Mouse (Mus musculus): ENCODE data around the gene Ugt1a1. TPM values are rescaled to one million over a fixed set of nuclear protein-coding genes. Genes with fewer than 3 reads are reported as not detected.

The Ugt1a1 gene
- polyA plus RNA-seq, 1 experiment from 2014 or later, result not detected

DNA sequence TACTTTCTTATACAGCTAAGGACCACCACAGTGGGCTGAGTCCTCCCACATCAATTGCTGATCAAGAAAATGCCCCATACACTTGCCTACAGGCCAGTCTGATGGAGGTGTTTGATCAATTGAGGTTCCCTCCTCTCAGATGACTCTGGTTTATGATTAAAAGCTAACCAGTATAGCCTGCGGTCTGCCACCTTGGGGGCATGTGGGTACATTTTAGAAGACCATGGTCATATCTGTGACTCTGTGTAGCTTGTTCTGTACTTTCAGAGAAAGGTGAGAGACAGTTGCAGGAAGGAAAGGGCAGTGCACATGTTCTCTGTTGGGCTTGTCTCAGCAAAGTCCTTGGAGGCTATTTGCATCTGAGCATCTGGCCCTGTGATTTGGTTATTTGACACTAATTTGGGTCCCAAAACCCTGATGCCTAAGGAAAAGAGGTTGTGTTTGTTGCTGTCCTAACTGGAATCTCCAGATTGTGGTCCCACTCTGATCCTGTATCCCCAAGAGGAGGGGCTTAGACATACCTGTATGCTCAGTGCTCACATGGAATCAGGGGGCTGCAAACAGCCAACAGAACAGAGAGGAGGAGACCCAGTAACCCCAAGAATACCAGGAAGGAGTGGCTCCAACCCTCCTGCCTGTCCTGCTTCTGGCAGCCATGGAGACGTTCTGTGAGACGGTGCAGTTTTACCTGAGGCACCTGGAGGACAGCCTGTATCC, 21.1 kb downstream of the Ugt1a1 start:
- Histone ChIP-seq H3K4me3 (ENCODE audit: low read depth, low read length) (no peak overlapping the region), H3K27ac (replicated peaks; ENCODE audit: low read depth, low read length) (no peak overlapping the region), H3K4me1 (ENCODE audit: control insufficient read depth, insufficient read depth, low read length) (no peaks in the 10 kb centered on the region), H3K9ac (replicated peaks; ENCODE audit: low read length) (no peak overlapping the region), H3K27me3 (ENCODE audit: control insufficient read depth, insufficient read depth, low read length) (no peaks in the 10 kb centered on the region), H3K36me3 (replicated peaks; ENCODE audit: control insufficient read depth, insufficient read depth, low read depth, low read length) (no peaks in the 10 kb centered on the region), H3K9me3 (replicated peaks; ENCODE audit: control insufficient read depth, low read length) (peaks cover 91% of the 10 kb centered on the region), H3K4me2 (ENCODE audit: low read depth, low read length) (no peak overlapping the region)
- WGBS, result 56% methylated on average over 3 of the region's 3 CpGs
- ATAC-seq (replicated peaks; ENCODE audit: insufficient number of reproducible peaks, low FRiP score, low TSS enrichment, low read depth) (no peak), DNase-seq (ENCODE audit: low spot score) (no peak)

DNA sequence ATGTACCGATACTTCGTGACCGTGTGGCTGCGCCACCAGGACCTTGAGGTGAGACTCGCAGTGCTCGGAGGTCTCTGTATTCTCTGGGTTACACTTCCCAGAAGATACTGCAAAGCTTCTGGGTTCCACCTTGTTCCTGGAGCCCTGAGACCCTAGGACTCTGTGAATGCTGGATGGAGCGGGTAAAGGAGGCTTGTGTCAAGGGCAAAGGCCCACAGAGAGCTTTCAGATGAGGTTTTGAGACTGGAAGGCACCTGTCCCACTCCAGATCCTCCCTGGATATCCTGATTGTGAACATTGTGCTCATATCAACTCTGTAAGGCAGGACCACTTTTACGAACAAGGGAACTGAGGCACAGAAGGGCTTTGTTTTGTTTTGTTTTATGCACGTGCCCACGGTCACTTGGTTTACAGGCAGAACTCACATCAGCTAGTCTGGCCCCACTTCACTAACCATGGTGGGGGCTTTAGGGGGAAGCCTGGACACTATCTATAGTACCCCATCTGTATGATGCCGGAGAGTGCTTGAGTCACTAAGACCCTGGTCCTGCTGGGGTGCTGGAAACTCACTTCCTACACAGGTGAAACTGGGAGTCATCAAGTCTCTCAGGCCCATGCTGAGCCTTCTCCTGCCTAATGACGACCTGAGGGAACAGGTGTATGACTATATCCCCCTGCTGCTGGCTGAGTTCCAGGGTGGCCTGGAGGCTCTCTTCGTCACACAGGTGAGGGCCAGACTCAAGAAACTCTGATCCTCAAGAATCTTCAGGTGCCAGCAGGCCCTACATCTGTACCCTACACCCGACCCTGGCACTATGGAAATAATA, 21.9 kb downstream of the Ugt1a1 start:
- H3K27me3 ChIP-seq (ENCODE audit: control insufficient read depth, insufficient read depth, low read length), result no peaks in the 10 kb centered on the region
- ATAC-seq (replicated peaks; ENCODE audit: insufficient number of reproducible peaks, low FRiP score, low TSS enrichment, low read depth) (no peak; the same call in 1 of the 2 replicates), DNase-seq (ENCODE audit: low spot score) (no peak)
- no peaks in the 10 kb centered on the region for H3K4me1 ChIP-seq (ENCODE audit: control insufficient read depth, insufficient read depth, low read length)
- no peaks in the 10 kb centered on the region for H3K36me3 ChIP-seq (replicated peaks; ENCODE audit: control insufficient read depth, insufficient read depth, low read depth, low read length)
- 70% methylated on average over 14 of the region's 14 CpGs for WGBS
- peaks cover 91% of the 10 kb centered on the region for H3K9me3 ChIP-seq (replicated peaks; ENCODE audit: control insufficient read depth, low read length)
- H3K4me3 ChIP-seq (ENCODE audit: low read depth, low read length), result no peak overlapping the region
- no peak overlapping the region for H3K9ac ChIP-seq (replicated peaks; ENCODE audit: low read length)
- H3K27ac ChIP-seq (replicated peaks; ENCODE audit: low read depth, low read length), result no peak overlapping the region
- H3K4me2 ChIP-seq (ENCODE audit: low read depth, low read length), result no peak overlapping the region

DNA sequence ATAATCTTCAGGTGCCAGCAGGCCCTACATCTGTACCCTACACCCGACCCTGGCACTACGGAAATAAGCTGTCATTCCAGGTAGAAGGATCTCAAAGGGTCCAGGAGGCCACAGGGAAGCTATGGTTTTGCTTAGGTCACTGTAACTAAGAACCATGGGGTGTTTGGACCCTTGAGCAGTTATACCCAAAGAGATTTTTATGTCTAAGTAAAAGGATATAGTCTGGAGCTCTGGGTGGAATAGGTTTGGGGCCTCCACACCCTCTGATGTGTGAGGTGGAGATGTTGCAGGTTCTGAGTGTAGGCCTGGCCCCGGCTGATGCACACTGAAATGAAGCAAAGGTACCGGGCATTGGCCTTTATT, 22.5 kb downstream of the Ugt1a1 start:
- Histone ChIP-seq H3K4me2 (ENCODE audit: low read depth, low read length) (no peak overlapping the region), H3K9me3 (replicated peaks; ENCODE audit: control insufficient read depth, low read length) (peaks cover 94% of the 10 kb centered on the region), H3K36me3 (replicated peaks; ENCODE audit: control insufficient read depth, insufficient read depth, low read depth, low read length) (no peaks in the 10 kb centered on the region), H3K27me3 (ENCODE audit: control insufficient read depth, insufficient read depth, low read length) (no peaks in the 10 kb centered on the region), H3K27ac (replicated peaks; ENCODE audit: low read depth, low read length) (no peak overlapping the region), H3K9ac (replicated peaks; ENCODE audit: low read length) (no peak overlapping the region), H3K4me1 (ENCODE audit: control insufficient read depth, insufficient read depth, low read length) (no peaks in the 10 kb centered on the region), H3K4me3 (ENCODE audit: low read depth, low read length) (no peak overlapping the region)
- ATAC-seq (replicated peaks; ENCODE audit: insufficient number of reproducible peaks, low FRiP score, low TSS enrichment, low read depth), result no peak
- 70% methylated on average over 4 of the region's 4 CpGs for WGBS
- DNase-seq (ENCODE audit: low spot score), result no peak

DNA sequence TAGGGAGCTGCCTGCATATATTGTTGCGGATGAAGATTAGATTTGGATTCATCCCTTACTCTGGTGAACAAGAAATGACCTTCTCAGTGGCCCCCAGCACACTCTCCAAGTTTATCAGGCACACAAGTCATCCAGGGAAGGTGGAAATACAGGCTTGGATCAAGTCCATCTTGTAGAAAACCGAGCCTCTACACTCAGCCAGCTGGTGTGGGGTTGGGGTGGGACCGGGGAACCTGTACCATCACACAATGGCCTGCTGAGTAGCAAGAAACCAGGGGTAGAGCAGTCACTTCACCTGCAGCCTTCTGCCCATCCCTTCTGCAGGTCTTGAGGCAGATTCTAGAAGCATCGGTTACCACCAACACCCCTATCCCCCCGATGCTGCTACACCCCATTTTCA, 22.9 kb downstream of the Ugt1a1 start:
- peaks cover 95% of the 10 kb centered on the region for H3K9me3 ChIP-seq (replicated peaks; ENCODE audit: control insufficient read depth, low read length)
- 46% methylated on average over 5 of the region's 5 CpGs for WGBS
- H3K4me1 ChIP-seq (ENCODE audit: control insufficient read depth, insufficient read depth, low read length), result no peaks in the 10 kb centered on the region
- no peak overlapping the region for H3K27ac ChIP-seq (replicated peaks; ENCODE audit: low read depth, low read length)
- ATAC-seq (replicated peaks; ENCODE audit: insufficient number of reproducible peaks, low FRiP score, low TSS enrichment, low read depth), result no peak
- H3K4me2 ChIP-seq (ENCODE audit: low read depth, low read length), result no peak overlapping the region
- H3K9ac ChIP-seq (replicated peaks; ENCODE audit: low read length), result no peak overlapping the region
- H3K27me3 ChIP-seq (ENCODE audit: control insufficient read depth, insufficient read depth, low read length), result no peaks in the 10 kb centered on the region
- no peaks in the 10 kb centered on the region for H3K36me3 ChIP-seq (replicated peaks; ENCODE audit: control insufficient read depth, insufficient read depth, low read depth, low read length)
- no peak overlapping the region for H3K4me3 ChIP-seq (ENCODE audit: low read depth, low read length)
- DNase-seq (ENCODE audit: low spot score), result no peak

DNA sequence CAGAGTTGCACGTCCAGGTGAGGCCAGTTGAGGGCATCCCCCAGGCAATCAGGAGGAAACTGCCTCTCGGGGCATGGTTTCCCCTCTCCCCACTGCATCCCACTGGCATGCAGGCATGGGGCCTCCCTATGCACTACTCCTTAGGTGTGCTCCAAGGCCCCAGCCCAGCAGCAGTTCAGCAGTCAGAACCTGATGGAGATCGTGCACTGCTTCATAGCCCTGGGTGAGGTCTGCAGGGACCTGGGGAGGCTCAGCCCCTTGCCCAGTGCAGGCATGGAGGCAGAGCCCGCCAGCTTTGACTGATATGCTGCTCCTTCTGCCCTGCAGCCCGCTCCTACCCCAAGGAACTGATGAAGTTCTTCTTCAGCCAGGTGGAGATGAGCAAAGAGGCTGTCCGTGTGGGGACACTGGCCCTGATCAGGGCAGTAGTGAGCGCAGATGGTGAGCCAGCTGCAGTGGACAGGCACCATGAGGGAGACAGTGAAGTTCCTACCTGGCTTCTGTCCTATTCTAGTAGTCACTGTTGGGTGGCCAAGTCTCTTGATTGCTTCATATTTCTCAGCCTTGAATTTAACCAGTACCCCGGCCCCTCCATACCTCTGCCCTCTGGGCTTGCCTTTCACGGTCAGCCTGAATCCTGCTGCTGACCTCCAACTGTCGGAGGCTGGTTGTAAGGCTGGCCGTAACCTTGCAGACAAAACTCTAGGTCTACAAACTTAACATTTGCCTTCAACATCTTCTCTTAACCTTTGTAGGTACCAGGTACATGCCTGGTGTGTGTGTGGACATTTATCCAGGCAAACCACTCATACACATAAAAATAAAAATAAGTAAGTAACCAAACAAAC, 23.5 kb downstream of the Ugt1a1 start:
- no peak overlapping the region for H3K27ac ChIP-seq (replicated peaks; ENCODE audit: low read depth, low read length)
- H3K36me3 ChIP-seq (replicated peaks; ENCODE audit: control insufficient read depth, insufficient read depth, low read depth, low read length), result no peaks in the 10 kb centered on the region
- H3K9me3 ChIP-seq (replicated peaks; ENCODE audit: control insufficient read depth, low read length), result peaks cover 94% of the 10 kb centered on the region
- H3K27me3 ChIP-seq (ENCODE audit: control insufficient read depth, insufficient read depth, low read length), result no peaks in the 10 kb centered on the region
- H3K4me3 ChIP-seq (ENCODE audit: low read depth, low read length), result no peak overlapping the region
- H3K9ac ChIP-seq (replicated peaks; ENCODE audit: low read length), result no peak overlapping the region
- 0 out of 2 replicates have a peak, but pooled peaks have one; percentile 5 for ATAC-seq (replicated peaks; ENCODE audit: insufficient number of reproducible peaks, low FRiP score, low TSS enrichment, low read depth)
- no peak overlapping the region for H3K4me2 ChIP-seq (ENCODE audit: low read depth, low read length)
- H3K4me1 ChIP-seq (ENCODE audit: control insufficient read depth, insufficient read depth, low read length), result no peaks in the 10 kb centered on the region
- WGBS, result 63% methylated on average over 11 of the region's 11 CpGs
- no peak for DNase-seq (ENCODE audit: low spot score)

DNA sequence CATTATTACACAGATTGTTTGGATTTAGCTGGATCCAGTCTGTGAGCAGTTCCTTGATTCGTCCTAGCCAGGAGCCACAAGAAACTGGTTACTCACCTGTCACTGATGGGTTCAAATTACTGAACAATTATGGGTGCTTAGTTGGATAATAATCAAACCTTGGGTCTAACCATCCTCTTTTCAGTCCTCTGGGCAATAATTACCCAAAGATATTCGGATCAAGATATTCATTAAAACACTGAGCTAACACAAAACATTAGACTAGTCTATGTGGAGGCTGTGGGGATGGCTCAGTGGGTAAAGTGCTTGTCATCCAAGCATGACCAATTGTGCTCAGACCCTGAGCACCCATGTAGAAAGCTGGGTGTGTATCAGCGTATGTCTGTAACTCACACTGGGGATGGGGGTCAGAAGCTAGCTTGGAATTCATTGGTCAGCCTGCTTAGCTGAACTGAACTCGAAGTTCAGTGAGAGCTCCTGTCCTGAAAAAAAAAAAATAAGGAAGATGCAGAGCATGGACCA, 24.2 kb downstream of the Ugt1a1 start:
- Histone ChIP-seq H3K27me3 (ENCODE audit: control insufficient read depth, insufficient read depth, low read length) (no peaks in the 10 kb centered on the region), H3K27ac (replicated peaks; ENCODE audit: low read depth, low read length) (no peak overlapping the region), H3K9ac (replicated peaks; ENCODE audit: low read length) (no peak overlapping the region), H3K4me1 (ENCODE audit: control insufficient read depth, insufficient read depth, low read length) (no peaks in the 10 kb centered on the region), H3K36me3 (replicated peaks; ENCODE audit: control insufficient read depth, insufficient read depth, low read depth, low read length) (no peaks in the 10 kb centered on the region), H3K4me2 (ENCODE audit: low read depth, low read length) (no peak overlapping the region), H3K9me3 (replicated peaks; ENCODE audit: control insufficient read depth, low read length) (peaks cover 94% of the 10 kb centered on the region), H3K4me3 (ENCODE audit: low read depth, low read length) (no peak overlapping the region)
- DNase-seq (ENCODE audit: low spot score) (no peak), ATAC-seq (replicated peaks; ENCODE audit: insufficient number of reproducible peaks, low FRiP score, low TSS enrichment, low read depth) (no peak)
- 63% methylated on average over 4 of the region's 4 CpGs for WGBS

- ATAC-seq (replicated peaks; ENCODE audit: insufficient number of reproducible peaks, low FRiP score, low TSS enrichment, low read depth) (no peak), DNase-seq (ENCODE audit: low spot score) (no peak)
- Histone ChIP-seq H3K9ac (replicated peaks; ENCODE audit: low read length) (no peak overlapping the region), H3K4me2 (ENCODE audit: low read depth, low read length) (no peak overlapping the region), H3K4me1 (ENCODE audit: control insufficient read depth, insufficient read depth, low read length) (no peaks in the 10 kb centered on the region), H3K27me3 (ENCODE audit: control insufficient read depth, insufficient read depth, low read length) (no peaks in the 10 kb centered on the region), H3K9me3 (replicated peaks; ENCODE audit: control insufficient read depth, low read length) (peaks cover 89% of the 10 kb centered on the region), H3K4me3 (ENCODE audit: low read depth, low read length) (no peak overlapping the region), H3K36me3 (replicated peaks; ENCODE audit: control insufficient read depth, insufficient read depth, low read depth, low read length) (no peaks in the 10 kb centered on the region), H3K27ac (replicated peaks; ENCODE audit: low read depth, low read length) (no peak overlapping the region)
- whole genome bisulfite sequencing, result 81% methylated on average over 5 of the region's 5 CpGs
These were observed 25.6 kb downstream of the Ugt1a1 start for GRCm38 (mm10) chr1:88237311-88237710.

Measured in embryonic facial prominence, embryonic 11.5 days (tissue).